Mouse (Mus musculus) v-Abl transformed pro-B cells (cell line): ENCODE results near the gene Eif4e3.

ENCODE experiments used
- in situ Hi-C, 2 experiments: fragments of 400-800 bp; cut with MboI; formaldehyde crosslinking; loops; one replicate each; pipeline ENCODE4 v1.15.1; 2025; ENCODE audit not compliant: unreplicated experiment in 2 of 2

Eif4e3 gene

GRCm38 (mm10) chr6:99666318-99667171 lies at the start of gene Eif4e3, which contains the start of gene Gm20696:
Gene Eif4e3, minus strand, starts transcription at chr6:99666771.
Gene Gm20696, minus strand, starts transcription at chr6:99666797.
- in situ Hi-C loops = loop anchor here (25.0 kb wide), 2 partner anchors 621 to 1171 kb away; partner anchors contain the start of genes Ppp4r2 (in 2 of the 2) and Rybp (in 2 of the 2)

GRCm38 (mm10) chr6:99715913-99716312 lies 49.3 kb upstream of the Eif4e3 start:
- in situ Hi-C loops = no loop called here

- in situ Hi-C loops = no loop called here
These were observed 48.6 kb upstream of the Eif4e3 start for GRCm38 (mm10) chr6:99715191-99715590.

GRCm38 (mm10) chr6:99713256-99713655 lies 46.7 kb upstream of the Eif4e3 start:
- in situ Hi-C loops = no loop called here

GRCm38 (mm10) chr6:99711576-99712101 lies 45.1 kb upstream of the Eif4e3 start:
- in situ Hi-C loops = no loop called here

GRCm38 (mm10) chr6:99700484-99700883 lies 33.9 kb upstream of the Eif4e3 start:
- in situ Hi-C loops = no loop called here

- in situ Hi-C loops = loop anchor here in 1 of 2 experiments (25.0 kb wide), 1 partner anchor 1581 kb away; no protein-coding TSS in a partner anchor
These were observed 26.6 kb upstream of the Eif4e3 start for GRCm38 (mm10) chr6:99692916-99693841.

- in situ Hi-C loops = loop anchor here in 1 of 2 experiments (25.0 kb wide), 1 partner anchor 1580 kb away; no protein-coding TSS in a partner anchor
These were observed 25.8 kb upstream of the Eif4e3 start, which contains the start of gene Gpr27 for GRCm38 (mm10) chr6:99692206-99692915. Gene Gpr27, plus strand, starts transcription at chr6:99692679.

GRCm38 (mm10) chr6:99691666-99692205 lies 25.2 kb upstream of the Eif4e3 start:
- in situ Hi-C loops = loop anchor here in 1 of 2 experiments (25.0 kb wide), 1 partner anchor 1579 kb away; no protein-coding TSS in a partner anchor

- in situ Hi-C loops = loop anchor here in 1 of 2 experiments (25.0 kb wide), 1 partner anchor 1576 kb away; no protein-coding TSS in a partner anchor
These were observed 21.9 kb upstream of the Eif4e3 start for GRCm38 (mm10) chr6:99688513-99688912.

GRCm38 (mm10) chr6:99684899-99685298 lies 18.3 kb upstream of the Eif4e3 start:
- in situ Hi-C loops = loop anchor here in 1 of 2 experiments (25.0 kb wide), 1 partner anchor 1573 kb away; no protein-coding TSS in a partner anchor

GRCm38 (mm10) chr6:99683974-99684373 lies 17.4 kb upstream of the Eif4e3 start:
- in situ Hi-C loops = loop anchor here in 1 of 2 experiments (25.0 kb wide), 1 partner anchor 1572 kb away; no protein-coding TSS in a partner anchor

- in situ Hi-C loops = loop anchor here in 1 of 2 experiments (10.0 to 25.0 kb wide), 2 partner anchors 1153 to 1566 kb away; no protein-coding TSS in a partner anchor
These were observed 11.5 kb upstream of the Eif4e3 start for GRCm38 (mm10) chr6:99678108-99678507.

GRCm38 (mm10) chr6:99677325-99677724 lies 10.8 kb upstream of the Eif4e3 start:
- in situ Hi-C loops = loop anchor here in 1 of 2 experiments (10.0 to 25.0 kb wide), 2 partner anchors 1153 to 1565 kb away; no protein-coding TSS in a partner anchor

GRCm38 (mm10) chr6:99674482-99674881 lies 7.9 kb upstream of the Eif4e3 start:
- in situ Hi-C loops = loop anchor here (10.0 to 25.0 kb wide), 3 partner anchors 613 to 1163 kb away; partner anchors contain the start of genes Ppp4r2 (in 2 of the 2) and Rybp (in 2 of the 2)

GRCm38 (mm10) chr6:99671768-99672167 lies 5.2 kb upstream of the Eif4e3 start:
- in situ Hi-C loops = loop anchor here (10.0 to 25.0 kb wide), 3 partner anchors 616 to 1166 kb away; partner anchors contain the start of genes Ppp4r2 (in 2 of the 2) and Rybp (in 2 of the 2)

GRCm38 (mm10) chr6:99670481-99671119 lies 4.0 kb upstream of the Eif4e3 start:
- in situ Hi-C loops = loop anchor here (10.0 to 25.0 kb wide), 3 partner anchors 617 to 1167 kb away; partner anchors contain the start of genes Ppp4r2 (in 2 of the 2) and Rybp (in 2 of the 2)
